Mouse (Mus musculus) ES-E14 (cell line): Measurements from ENCODE around the gene Cacna1e. TPM values are rescaled to one million over a fixed set of nuclear protein-coding genes. Genes with fewer than 3 reads are reported as not detected.

Experiments
- DNase-seq: peaks from one replicate; pipeline ENCODE4 v3.0.0-alpha.2; 2013; ENCODE audit warnings: low read depth, low spot score
- H3K27ac ChIP-seq: 2 replicates; pipeline ENCODE4 v1.5.1; 2012; ENCODE audit warnings: low read depth, mild to moderate bottlenecking, low read length, moderate library complexity, mixed read lengths; ENCODE audit not compliant: poor library complexity, insufficient read depth, severe bottlenecking
- H3K36me3 ChIP-seq: 2 replicates; pipeline ENCODE4 v1.6.1; 2012; ENCODE audit warnings: mild to moderate bottlenecking, low read length, moderate library complexity, mixed read lengths; ENCODE audit not compliant: control insufficient read depth, poor library complexity, insufficient read depth, severe bottlenecking
- H3K4me1 ChIP-seq, 2 experiments: fragments of 150-350 bp in 1 of 2; sonication (generic) in 1 of 2; 2 replicates each; pipeline ENCODE4 v1.6.1; 2012; ENCODE audit warnings: low read length in 2 of 2, mild to moderate bottlenecking in 1 of 2, mixed read lengths in 1 of 2; ENCODE audit not compliant: control insufficient read depth in 2 of 2, insufficient read depth in 2 of 2, poor library complexity in 1 of 2
- H3K4me3 ChIP-seq, 2 experiments: fragments of 150-350 bp in 1 of 2; sonication (generic) in 1 of 2; 2 replicates each; pipeline ENCODE4 v1.5.1; 2012; ENCODE audit warnings: low read length in 2 of 2, low read depth in 1 of 2, mild to moderate bottlenecking in 1 of 2, mixed read lengths in 1 of 2; ENCODE audit not compliant: insufficient read depth in 1 of 2, poor library complexity in 1 of 2, severe bottlenecking in 1 of 2
- H3K9ac ChIP-seq: 2 replicates; pipeline ENCODE4 v1.6.1; 2012; ENCODE audit warnings: low read depth, mild to moderate bottlenecking, low read length, mixed read lengths; ENCODE audit not compliant: poor library complexity, insufficient read depth, severe bottlenecking
- H3K9me3 ChIP-seq: fragments of 150-350 bp; sonication (generic); 2 replicates; pipeline ENCODE4 v1.6.1; 2012; ENCODE audit warnings: low read depth, mild to moderate bottlenecking, low read length; ENCODE audit not compliant: control insufficient read depth, insufficient read depth
- CHD2 ChIP-seq: IDR thresholded peaks from 2 replicates; pipeline ENCODE4 v1.6.1; 2014; ENCODE audit warnings: mild to moderate bottlenecking, low read depth, low read length, inconsistent platforms
- HCFC1 ChIP-seq: IDR thresholded peaks from 2 replicates; pipeline ENCODE4 v1.6.1; 2012; ENCODE audit warnings: low read length, inconsistent platforms, borderline replicate concordance; ENCODE audit not compliant: insufficient read depth
- MAFK ChIP-seq: IDR thresholded peaks from 2 replicates; pipeline ENCODE4 v1.6.1; 2014; ENCODE audit warnings: mild to moderate bottlenecking, low read depth, low read length, inconsistent platforms; ENCODE audit not compliant: insufficient read depth
- ZC3H11A ChIP-seq: IDR thresholded peaks from 2 replicates; pipeline ENCODE4 v1.6.1; 2012; ENCODE audit warnings: low read depth, mild to moderate bottlenecking, inconsistent platforms, low read length, borderline replicate concordance
- ZNF384 ChIP-seq: IDR thresholded peaks from 2 replicates; pipeline ENCODE4 v1.6.1; 2012; ENCODE audit warnings: low read depth, low read length, inconsistent platforms
- in situ Hi-C, 2 experiments: fragments of 600-800 bp; cut with MboI; formaldehyde crosslinking; loops; one replicate each; pipeline ENCODE4 v1.15.1; 2025; ENCODE audit warnings: low sequenced_read_pairs in 2 of 2, inconsistent platforms in 1 of 2; ENCODE audit not compliant: unreplicated experiment in 2 of 2
- total RNA-seq: library from RNA; depleted of rRNA; stranded (reverse); fragments of 300-350 nt; gene quantifications from 2 replicates; pipeline ENCODE4 v1.2.3, GENCODE M21; 2012

The Cacna1e gene
- total RNA-seq, 1 experiment: 0.31 TPM

GRCm38 (mm10) chr1:154491071-154491470, 393.2 kb downstream of the Cacna1e start:
- Histone ChIP-seq H3K9me3 (no peaks in the 10 kb centered on the region), H3K4me1 (no peaks in the 10 kb centered on the region), H3K36me3 (no peaks in the 10 kb centered on the region), H3K27ac (no peak overlapping the region), H3K9ac (no peak overlapping the region), H3K4me3 (no peak overlapping the region)
- TF ChIP-seq ZC3H11A (no peak), CHD2 (no peak), HCFC1 (no peak), MAFK (no peak), ZNF384 (no peak)
- no peak for DNase-seq
- in situ Hi-C loops: no loop called here

- Histone ChIP-seq H3K9ac (no peak overlapping the region), H3K36me3 (no peaks in the 10 kb centered on the region), H3K9me3 (no peaks in the 10 kb centered on the region), H3K4me1 (no peaks in the 10 kb centered on the region), H3K27ac (no peak overlapping the region), H3K4me3 (no peak overlapping the region)
- TF ChIP-seq ZC3H11A: no peak
- no peak for TF ChIP-seq MAFK
- TF ChIP-seq CHD2: no peak
- TF ChIP-seq HCFC1: no peak
- no peak for TF ChIP-seq ZNF384
- DNase-seq: no peak
- in situ Hi-C loops: no loop called here
These were observed 407.6 kb downstream of the Cacna1e start for GRCm38 (mm10) chr1:154476671-154477070.

GRCm38 (mm10) chr1:154475706-154476105, 408.6 kb downstream of the Cacna1e start:
- Histone ChIP-seq H3K4me3 (no peak overlapping the region), H3K9ac (no peak overlapping the region), H3K36me3 (no peaks in the 10 kb centered on the region), H3K9me3 (no peaks in the 10 kb centered on the region), H3K27ac (no peak overlapping the region), H3K4me1 (no peaks in the 10 kb centered on the region)
- in situ Hi-C loops: no loop called here
- no peak for TF ChIP-seq HCFC1
- DNase-seq: no peak

GRCm38 (mm10) chr1:154474156-154474555, 410.1 kb downstream of the Cacna1e start:
- H3K36me3 ChIP-seq: no peaks in the 10 kb centered on the region
- no peak for TF ChIP-seq ZC3H11A
- TF ChIP-seq ZNF384: no peak
- no peak overlapping the region for H3K9ac ChIP-seq
- H3K9me3 ChIP-seq: no peaks in the 10 kb centered on the region
- no peak overlapping the region for H3K27ac ChIP-seq
- H3K4me3 ChIP-seq: no peak overlapping the region
- DNase-seq: no peak
- in situ Hi-C loops: no loop called here
- H3K4me1 ChIP-seq: no peaks in the 10 kb centered on the region

GRCm38 (mm10) chr1:154467265-154467664, 417.0 kb downstream of the Cacna1e start:
- H3K9me3 ChIP-seq: no peaks in the 10 kb centered on the region
- H3K4me3 ChIP-seq: no peak overlapping the region
- DNase-seq: no peak
- H3K27ac ChIP-seq: no peak overlapping the region
- TF ChIP-seq CHD2 (no peak), ZNF384 (no peak), HCFC1 (no peak), MAFK (no peak), ZC3H11A (no peak)
- no peaks in the 10 kb centered on the region for H3K4me1 ChIP-seq
- H3K9ac ChIP-seq: no peak overlapping the region
- in situ Hi-C loops: no loop called here
- H3K36me3 ChIP-seq: no peaks in the 10 kb centered on the region
